Mouse (Mus musculus): Measurements from ENCODE around the gene Ugt2b36. TPM values are rescaled to one million over a fixed set of nuclear protein-coding genes. Genes with fewer than 3 reads are reported as not detected.
"Not testable (repeated sequence)": the region's sequence is repeated elsewhere in the genome, so short reads cannot be mapped to it uniquely, and the experiment has no call there.

Ugt2b36 gene
- polyA plus RNA-seq (2015; fragmentation: Nextera tagmentation; extraction: Ambion mirVana) = not detected in 2 replicates

- Histone ChIP-seq H3K9ac (no peak within 1 kb of the TSS), H3K4me3 (no peak within 1 kb of the TSS), H3K27me3 (no peaks in the 10 kb centered on the region), H3K4me1 (replicated peaks) (no peaks in the 10 kb centered on the region), H3K4me2 (no peak within 1 kb of the TSS), H3K36me3 (no peaks in the 10 kb centered on the region), H3K9me3 (no peaks in the 10 kb centered on the region), H3K27ac (replicated peaks) (no peak within 1 kb of the TSS)
- ATAC-seq (ENCODE audit: low FRiP score, low read depth) = no peak
- WGBS = 79% methylated on average over 1 of the region's 1 CpGs
These were observed at the start of gene Ugt2b36 for GRCm38 (mm10) chr5:87092346-87093027. Gene Ugt2b36, minus strand, starts transcription at chr5:87092555.

GRCm38 (mm10) chr5:87140196-87140595 is 47.8 kb upstream of the Ugt2b36 start, which contains the start of gene Ugt2b5:
Gene Ugt2b5, minus strand, starts transcription at chr5:87140318.
- H3K27ac ChIP-seq (replicated peaks); ATAC-seq (ENCODE audit: low FRiP score, low read depth); H3K4me1 ChIP-seq (replicated peaks); H3K4me3 ChIP-seq; H3K9me3 ChIP-seq; H3K9ac ChIP-seq; H3K4me2 ChIP-seq; H3K27me3 ChIP-seq; H3K36me3 ChIP-seq: not testable (repeated sequence)
- 94% methylated on average over 2 of the region's 2 CpGs for WGBS

- H3K36me3 ChIP-seq; H3K27me3 ChIP-seq; H3K27ac ChIP-seq (replicated peaks); H3K4me2 ChIP-seq; H3K9ac ChIP-seq; H3K4me3 ChIP-seq; ATAC-seq (ENCODE audit: low FRiP score, low read depth); H3K9me3 ChIP-seq; H3K4me1 ChIP-seq (replicated peaks): not testable (repeated sequence)
- WGBS = 93% methylated on average over 1 of the region's 1 CpGs
These were observed 11.3 kb upstream of the Ugt2b36 start for GRCm38 (mm10) chr5:87103697-87104096.

GRCm38 (mm10) chr5:87091111-87091510 is 1.2 kb downstream of the Ugt2b36 start:
- no peak overlapping the region for H3K4me3 ChIP-seq
- no peak overlapping the region for H3K27ac ChIP-seq (replicated peaks)
- H3K9ac ChIP-seq = no peak overlapping the region
- no peaks in the 10 kb centered on the region for H3K9me3 ChIP-seq
- no peak for ATAC-seq (ENCODE audit: low FRiP score, low read depth)
- no peaks in the 10 kb centered on the region for H3K27me3 ChIP-seq
- H3K4me2 ChIP-seq = no peak overlapping the region
- H3K4me1 ChIP-seq (replicated peaks) = no peaks in the 10 kb centered on the region
- H3K36me3 ChIP-seq = no peaks in the 10 kb centered on the region

- H3K27ac ChIP-seq (replicated peaks) = no peak overlapping the region
- H3K36me3 ChIP-seq = no peaks in the 10 kb centered on the region
- H3K9ac ChIP-seq = no peak overlapping the region
- H3K27me3 ChIP-seq = no peaks in the 10 kb centered on the region
- no peak overlapping the region for H3K4me2 ChIP-seq
- no peak for ATAC-seq (ENCODE audit: low FRiP score, low read depth)
- no peaks in the 10 kb centered on the region for H3K4me1 ChIP-seq (replicated peaks)
- no peaks in the 10 kb centered on the region for H3K9me3 ChIP-seq
- no peak overlapping the region for H3K4me3 ChIP-seq
These were observed 3.1 kb downstream of the Ugt2b36 start for GRCm38 (mm10) chr5:87089264-87089663.

- Histone ChIP-seq H3K27me3 (no peaks in the 10 kb centered on the region), H3K27ac (replicated peaks) (no peak overlapping the region), H3K9me3 (no peaks in the 10 kb centered on the region), H3K36me3 (no peaks in the 10 kb centered on the region), H3K4me2 (no peak overlapping the region), H3K4me3 (no peak overlapping the region), H3K4me1 (replicated peaks) (no peaks in the 10 kb centered on the region), H3K9ac (no peak overlapping the region)
- ATAC-seq (ENCODE audit: low FRiP score, low read depth) = no peak
- WGBS = 79% methylated on average over 3 of the region's 3 CpGs
These were observed 6.1 kb downstream of the Ugt2b36 start for GRCm38 (mm10) chr5:87086269-87086668.

GRCm38 (mm10) chr5:87030624-87031023 is 61.7 kb downstream of the Ugt2b36 start:
- H3K4me2 ChIP-seq = no peak overlapping the region
- no peaks in the 10 kb centered on the region for H3K36me3 ChIP-seq
- no peaks in the 10 kb centered on the region for H3K27me3 ChIP-seq
- no peak overlapping the region for H3K4me3 ChIP-seq
- H3K9me3 ChIP-seq = no peaks in the 10 kb centered on the region
- no peaks in the 10 kb centered on the region for H3K4me1 ChIP-seq (replicated peaks)
- H3K27ac ChIP-seq (replicated peaks) = no peak overlapping the region
- H3K9ac ChIP-seq = no peak overlapping the region
- 96% methylated on average over 1 of the region's 1 CpGs for WGBS
- ATAC-seq (ENCODE audit: low FRiP score, low read depth) = no peak

GRCm38 (mm10) chr5:87027359-87027758 is 65.0 kb downstream of the Ugt2b36 start:
- Histone ChIP-seq H3K27ac (replicated peaks) (no peak overlapping the region), H3K4me3 (no peak overlapping the region), H3K36me3 (no peaks in the 10 kb centered on the region), H3K9me3 (no peaks in the 10 kb centered on the region), H3K4me2 (no peak overlapping the region), H3K27me3 (no peaks in the 10 kb centered on the region), H3K9ac (no peak overlapping the region), H3K4me1 (replicated peaks) (no peaks in the 10 kb centered on the region)
- ATAC-seq (ENCODE audit: low FRiP score, low read depth) = no peak
- WGBS = 85% methylated on average over 3 of the region's 3 CpGs

Other genes with a start within 250 kb of the Ugt2b36 start
- not detected in 2 replicates for gene Ugt2b34, start 185.6 kb downstream of the Ugt2b36 start, polyA plus RNA-seq (2015; fragmentation: Nextera tagmentation; extraction: Ambion mirVana)
- gene Ugt2b1, start 166.0 kb downstream of the Ugt2b36 start, polyA plus RNA-seq (2015; fragmentation: Nextera tagmentation; extraction: Ambion mirVana) = not detected in 2 replicates
- gene Ugt2b35, start 91.7 kb downstream of the Ugt2b36 start, polyA plus RNA-seq (2015; fragmentation: Nextera tagmentation; extraction: Ambion mirVana) = not detected in 2 replicates
- gene Ugt2b5, start 47.8 kb upstream of the Ugt2b36 start, polyA plus RNA-seq (2015; fragmentation: Nextera tagmentation; extraction: Ambion mirVana) = 0.13 TPM in 1 of 2 replicates, not detected in the other
- gene Ugt2b37, start 162.2 kb upstream of the Ugt2b36 start, polyA plus RNA-seq (2015; fragmentation: Nextera tagmentation; extraction: Ambion mirVana) = not detected in 2 replicates
- gene Ugt2a3, start 244.6 kb upstream of the Ugt2b36 start, polyA plus RNA-seq (2015; fragmentation: Nextera tagmentation; extraction: Ambion mirVana) = not detected in 2 replicates